Mouse (Mus musculus): ENCODE measurements around the gene Dpy30. TPM values are rescaled to one million over a fixed set of nuclear protein-coding genes. Genes with fewer than 3 reads are reported as not detected.

Gene Dpy30
- polyA plus RNA-seq, 2 experiments, result 104 to 145 TPM

DNA sequence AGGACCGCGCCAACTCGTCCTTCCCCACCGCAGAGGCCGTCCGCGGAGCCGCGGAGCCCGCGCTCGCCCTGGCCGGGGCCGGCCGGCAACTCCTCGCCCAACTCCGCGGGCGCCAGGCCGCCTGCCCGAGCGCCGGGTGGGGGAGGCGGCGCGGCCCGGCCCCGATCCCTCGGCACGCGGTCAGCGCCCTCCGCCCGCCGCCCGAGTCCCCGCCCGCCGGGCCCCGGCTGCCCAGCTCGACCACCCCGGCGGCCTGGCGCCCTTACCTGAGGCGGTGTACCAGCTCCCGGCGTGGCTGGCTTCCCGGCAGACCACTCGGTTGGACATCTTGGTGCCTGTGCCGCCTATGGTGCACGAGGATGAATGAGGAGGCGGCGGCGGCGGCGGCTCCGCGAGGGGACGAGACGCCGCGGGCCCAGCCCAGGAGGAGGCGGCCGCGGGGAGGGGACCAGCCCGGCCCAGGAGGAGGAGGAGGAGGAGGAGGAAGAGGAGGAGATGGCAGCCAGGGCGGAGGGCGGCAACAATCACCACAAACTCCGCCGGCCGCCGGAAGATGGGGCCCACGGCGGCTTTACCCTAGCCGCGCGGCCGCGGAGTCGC is 29.2 kb downstream of the Dpy30 start:
- peak overlapping the region; percentile 89 for H3K4me2 ChIP-seq (ENCODE audit: low read depth)
- under 1% methylated on average over 74 of the region's 80 CpGs for WGBS (ENCODE audit: insufficient replicate concordance)
- ATAC-seq (ENCODE audit: insufficient read depth) (peak; percentile 89), DNase-seq (ENCODE audit: low read depth in 3 of 3, low spot score in 3 of 3) (peak in 2 of 3 experiments; percentile 71 to 72)
- H3K9ac ChIP-seq (replicated peaks), result peak overlapping the region; percentile 85
- peak overlapping the region; percentile 69 for H3K27ac ChIP-seq
- H3K27me3 ChIP-seq (ENCODE audit: control insufficient read depth, insufficient read depth, low read length), result no peaks in the 10 kb centered on the region
- no peaks in the 10 kb centered on the region for H3K9me3 ChIP-seq (ENCODE audit: control insufficient read depth, low read length)
- H3K4me1 ChIP-seq (replicated peaks; ENCODE audit: control insufficient read depth in 2 of 2, insufficient read depth in 2 of 2, low read length in 1 of 2), result peaks cover 26 to 28% of the 10 kb centered on the region in 2 experiments
- TF ChIP-seq EP300 (IDR thresholded peaks at IDR 0.05; ENCODE audit: low read depth) (no peak), CTCF (IDR thresholded peaks at IDR 0.05; ENCODE audit: low read depth) (peak; percentile 20; the same call in 1 of the 2 replicates)
- peaks cover 9% of the 10 kb centered on the region for H3K36me3 ChIP-seq (replicated peaks; ENCODE audit: control insufficient read depth, insufficient read depth, low read depth)
- H3K4me3 ChIP-seq (ENCODE audit: insufficient read depth in 1 of 2, low read depth in 2 of 2, low read length in 2 of 2), result peak overlapping the region; percentile 72 to 84

DNA sequence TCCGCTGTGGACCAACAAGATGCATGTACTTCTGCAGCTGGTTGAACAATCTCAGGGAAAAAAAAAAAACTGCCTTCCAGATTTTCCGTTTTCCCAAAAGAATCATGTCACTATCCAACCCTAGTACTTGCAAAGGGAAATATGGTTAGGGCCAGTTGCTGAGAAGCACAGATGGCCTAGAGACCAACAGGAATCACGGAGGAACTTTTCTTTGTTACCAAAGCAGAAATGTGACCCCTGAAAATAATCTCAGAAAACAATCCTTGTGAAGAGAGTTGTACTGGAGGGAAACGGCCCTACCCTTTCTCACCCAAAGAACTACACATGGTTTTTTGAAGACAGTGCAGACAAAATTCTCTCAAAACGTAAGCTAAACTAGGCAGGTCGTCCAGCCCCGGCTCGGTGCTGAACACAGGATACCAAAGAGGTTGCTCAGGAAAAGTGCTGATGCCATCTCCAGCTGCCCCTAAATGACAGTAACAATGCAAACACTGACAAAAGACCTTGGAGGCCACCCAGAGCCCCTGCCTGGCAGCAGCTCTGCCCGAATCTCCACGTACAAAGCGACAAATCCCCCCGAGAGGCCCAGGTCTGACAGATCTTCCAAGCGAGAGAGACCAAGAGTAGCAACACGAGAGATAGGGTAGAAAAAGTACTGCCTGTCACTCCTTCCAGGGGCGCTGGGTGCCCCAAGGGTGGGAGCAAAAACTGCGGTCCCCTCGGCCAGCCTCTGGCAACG is 29.9 kb downstream of the Dpy30 start:
- WGBS (ENCODE audit: insufficient replicate concordance), result 2% methylated on average over 18 of the region's 18 CpGs
- TF ChIP-seq CTCF (IDR thresholded peaks at IDR 0.05; ENCODE audit: low read depth) (no peak), EP300 (IDR thresholded peaks at IDR 0.05; ENCODE audit: low read depth) (no peak)

DNA sequence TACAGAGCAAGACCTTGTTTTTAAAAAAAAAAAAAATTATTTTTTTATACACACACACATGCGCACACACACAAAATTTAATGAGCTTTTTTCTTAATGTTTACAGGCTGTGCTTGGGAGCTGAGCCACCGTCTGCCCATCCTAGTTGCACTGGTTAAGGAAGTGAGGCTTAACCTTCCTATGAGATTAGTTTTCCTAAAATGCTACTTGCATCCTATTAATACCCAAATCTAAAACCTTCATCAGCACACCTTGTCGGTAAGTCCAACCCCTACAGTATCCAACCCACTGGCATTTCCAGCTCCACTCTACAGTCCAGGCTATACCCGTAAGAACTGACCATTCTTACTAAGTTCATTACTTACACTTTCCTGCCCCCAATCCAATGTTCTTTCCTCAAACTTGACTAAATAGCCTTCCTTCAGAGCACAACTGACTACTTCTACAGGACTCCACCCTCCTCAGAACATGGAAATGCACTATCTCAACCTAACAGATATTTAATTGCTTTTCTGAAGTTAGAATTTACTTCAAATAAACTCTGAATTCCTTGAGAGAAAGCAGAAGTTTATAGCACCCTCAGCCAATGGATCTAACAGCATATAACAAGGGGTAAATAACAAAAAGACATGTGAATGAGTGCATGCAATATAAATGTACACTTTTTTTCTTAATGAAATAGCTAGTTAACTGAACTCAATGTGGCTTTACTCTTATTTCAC is 31.9 kb downstream of the Dpy30 start:
- Histone ChIP-seq H3K9ac (replicated peaks) (peak overlapping the region; percentile 66), H3K4me2 (ENCODE audit: low read depth) (peak overlapping the region; percentile 89), H3K4me3 (ENCODE audit: insufficient read depth in 1 of 2, low read depth in 2 of 2, low read length in 2 of 2) (peak overlapping the region; percentile 38 to 84), H3K4me1 (replicated peaks; ENCODE audit: control insufficient read depth in 2 of 2, insufficient read depth in 2 of 2, low read length in 1 of 2) (peaks cover 28 to 38% of the 10 kb centered on the region in 2 experiments), H3K27me3 (ENCODE audit: control insufficient read depth, insufficient read depth, low read length) (no peaks in the 10 kb centered on the region), H3K36me3 (replicated peaks; ENCODE audit: control insufficient read depth, insufficient read depth, low read depth) (no peaks in the 10 kb centered on the region; the same call in 1 of the 2 replicates), H3K9me3 (ENCODE audit: control insufficient read depth, low read length) (no peaks in the 10 kb centered on the region), H3K27ac (peak overlapping the region; percentile 79)
- no peak for TF ChIP-seq CTCF (IDR thresholded peaks at IDR 0.05; ENCODE audit: low read depth)
- TF ChIP-seq EP300 (IDR thresholded peaks at IDR 0.05; ENCODE audit: low read depth), result no peak
- DNase-seq (ENCODE audit: low read depth in 3 of 3, low spot score in 3 of 3) (no peak), ATAC-seq (ENCODE audit: insufficient read depth) (no peak)
- 40% methylated on average over 4 of the region's 4 CpGs for WGBS (ENCODE audit: insufficient replicate concordance)

More for the DNA sequence above, 29.9 kb downstream of the Dpy30 start:
- H3K9me3 ChIP-seq (ENCODE audit: control insufficient read depth, low read length), result no peaks in the 10 kb centered on the region
- peaks cover 28 to 29% of the 10 kb centered on the region in 2 experiments for H3K4me1 ChIP-seq (replicated peaks; ENCODE audit: control insufficient read depth in 2 of 2, insufficient read depth in 2 of 2, low read length in 1 of 2)
- H3K36me3 ChIP-seq (replicated peaks; ENCODE audit: control insufficient read depth, insufficient read depth, low read depth), result peaks cover 3% of the 10 kb centered on the region; the same call in 1 of the 2 replicates
- DNase-seq (ENCODE audit: low read depth in 3 of 3, low spot score in 3 of 3) (no peak), ATAC-seq (ENCODE audit: insufficient read depth) (no peak)
- H3K4me2 ChIP-seq (ENCODE audit: low read depth), result peak overlapping the region; percentile 89
- H3K27ac ChIP-seq, result peak overlapping the region; percentile 69
- peak overlapping the region; percentile 72 to 84 for H3K4me3 ChIP-seq (ENCODE audit: insufficient read depth in 1 of 2, low read depth in 2 of 2, low read length in 2 of 2)
- peak overlapping the region; percentile 85 for H3K9ac ChIP-seq (replicated peaks)
- H3K27me3 ChIP-seq (ENCODE audit: control insufficient read depth, insufficient read depth, low read length), result no peaks in the 10 kb centered on the region

DNA sequence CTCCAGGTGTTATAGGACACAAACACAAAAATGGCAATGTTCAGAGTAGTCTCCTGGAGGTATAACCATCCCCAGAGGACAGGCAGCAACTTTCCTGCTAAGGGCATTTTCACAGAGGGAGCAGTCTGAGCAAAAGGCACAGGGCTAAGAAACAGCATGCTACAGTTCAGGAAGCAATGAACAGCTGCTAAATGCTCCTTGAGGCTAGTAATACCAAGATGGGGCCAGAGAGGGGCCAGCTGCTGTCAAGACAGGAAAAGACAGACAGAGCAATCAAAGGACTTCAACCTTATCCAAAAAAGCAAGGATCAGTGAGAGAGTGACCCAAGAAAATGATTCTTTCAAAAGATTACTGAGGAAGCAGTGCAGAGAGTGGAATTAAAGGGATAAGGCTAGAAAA is 32.9 kb downstream of the Dpy30 start:
- Histone ChIP-seq H3K4me1 (replicated peaks; ENCODE audit: control insufficient read depth in 2 of 2, insufficient read depth in 2 of 2, low read length in 1 of 2) (peaks cover 33 to 41% of the 10 kb centered on the region in 2 experiments), H3K27me3 (ENCODE audit: control insufficient read depth, insufficient read depth, low read length) (no peaks in the 10 kb centered on the region), H3K36me3 (replicated peaks; ENCODE audit: control insufficient read depth, insufficient read depth, low read depth) (no peaks in the 10 kb centered on the region; the same call in 1 of the 2 replicates), H3K4me2 (ENCODE audit: low read depth) (peak overlapping the region; percentile 89), H3K27ac (peak overlapping the region; percentile 43), H3K9me3 (ENCODE audit: control insufficient read depth, low read length) (no peaks in the 10 kb centered on the region), H3K9ac (replicated peaks) (peak overlapping the region; percentile 66), H3K4me3 (ENCODE audit: insufficient read depth in 1 of 2, low read depth in 2 of 2, low read length in 2 of 2) (peak overlapping the region in 1 of 2 experiments; percentile 84; a peak in 2 of 4 replicates)
- DNase-seq (ENCODE audit: low read depth in 3 of 3, low spot score in 3 of 3) (no peak), ATAC-seq (ENCODE audit: insufficient read depth) (no peak)
- no peak for TF ChIP-seq CTCF (IDR thresholded peaks at IDR 0.05; ENCODE audit: low read depth)
- TF ChIP-seq EP300 (IDR thresholded peaks at IDR 0.05; ENCODE audit: low read depth), result no peak

Measured in liver, embryonic 14.5 days (tissue).